Mouse (Mus musculus) liver, embryonic 14.5 days (tissue): ENCODE results near the gene Rhot2.

Source experiments
- CTCF ChIP-seq: IDR thresholded peaks from 2 replicates; pipeline ENCODE4 v1.5.1; 2016; ENCODE audit warnings: antibody characterized with exemption, low read depth, control low read depth
- EP300 ChIP-seq: IDR thresholded peaks from 2 replicates; pipeline ENCODE4 v1.6.1; 2016; ENCODE audit warnings: antibody characterized with exemption, low read depth

DNA sequence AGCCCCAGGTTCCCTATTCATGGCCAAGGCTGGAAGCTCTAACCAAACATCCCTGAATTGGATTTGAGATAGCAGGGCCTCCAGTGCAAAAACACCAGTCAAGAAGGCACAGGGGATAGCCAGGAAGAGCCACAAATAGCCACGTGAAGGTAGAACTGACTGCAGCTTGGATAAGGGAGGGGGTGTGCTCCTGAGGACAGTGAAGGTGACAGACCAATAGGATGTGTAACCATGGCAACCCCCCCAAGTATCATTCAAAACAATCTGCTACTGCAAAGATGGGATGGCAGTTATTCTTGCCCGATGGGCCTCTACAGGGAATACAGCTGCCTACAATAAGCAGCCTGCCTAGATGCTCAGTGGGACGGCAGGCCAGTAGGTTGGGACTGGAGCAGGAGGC is 7.1 kb downstream of the Rhot2 start:
- TF ChIP-seq CTCF = no peak
- TF ChIP-seq EP300 = no peak
